Mouse (Mus musculus): ENCODE data around the gene Slc7a11. TPM values are rescaled to one million over a fixed set of nuclear protein-coding genes. Genes with fewer than 3 reads are reported as not detected.

Gene Slc7a11
- polyA plus RNA-seq, 1 experiment from 2014 or later, result 0.11 TPM

DNA sequence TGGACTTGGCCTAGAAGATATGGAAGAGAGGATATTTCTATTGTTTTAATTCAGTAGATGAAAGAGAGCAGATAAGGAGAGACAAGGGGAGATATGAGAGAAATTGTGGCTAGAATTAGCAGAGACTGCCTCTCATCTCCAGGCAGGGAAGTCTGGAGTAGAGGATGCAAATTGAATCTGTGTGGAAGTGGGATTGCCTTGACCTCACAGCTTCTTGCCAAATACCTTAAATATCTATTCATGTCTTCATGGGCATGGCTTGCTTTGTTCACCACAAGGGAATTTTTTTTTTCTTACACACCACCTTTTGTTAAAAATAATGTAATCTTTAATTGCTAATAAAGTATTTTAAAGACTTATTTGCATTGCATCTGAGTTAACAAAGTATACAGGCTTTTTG lies 441.3 kb downstream of the Slc7a11 start:
- H3K27me3 ChIP-seq (ENCODE audit: insufficient read depth, low read length), result no peaks in the 10 kb centered on the region

DNA sequence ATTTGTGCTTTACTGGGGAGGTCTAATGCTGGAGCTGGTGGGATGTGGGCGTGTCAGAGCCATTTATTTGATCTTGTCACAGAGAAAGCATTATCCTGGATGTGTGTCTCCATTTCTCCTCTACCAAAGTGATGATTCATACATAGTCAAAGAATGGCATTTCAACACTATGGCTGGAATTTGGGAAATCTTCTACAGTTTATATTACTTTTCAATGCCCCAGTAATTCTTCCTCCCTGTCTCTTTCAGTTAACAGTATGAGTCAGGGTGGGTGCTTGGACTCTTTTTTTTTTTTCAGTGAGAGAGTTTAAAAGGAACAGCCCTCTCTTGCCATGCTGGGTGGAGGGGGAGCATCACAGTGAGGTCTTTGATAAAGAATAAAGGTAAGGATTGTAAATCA lies 441.8 kb downstream of the Slc7a11 start:
- no peak overlapping the region for H3K4me2 ChIP-seq
- ATAC-seq (ENCODE audit: insufficient read depth), result no peak
- H3K9ac ChIP-seq, result no peak overlapping the region
- no peaks in the 10 kb centered on the region for H3K27me3 ChIP-seq (ENCODE audit: insufficient read depth, low read length)
- H3K27ac ChIP-seq (ENCODE audit: low read depth), result no peak overlapping the region
- H3K4me3 ChIP-seq (ENCODE audit: low read depth, low read length), result no peak overlapping the region
- TF ChIP-seq CTCF (IDR thresholded peaks at IDR 0.05; ENCODE audit: low read depth), result no peak
- H3K9me3 ChIP-seq (ENCODE audit: low read depth, low read length), result no peaks in the 10 kb centered on the region
- no peak for DNase-seq
- WGBS, result 45% methylated on average over 1 of the region's 1 CpGs
- no peaks in the 10 kb centered on the region for H3K36me3 ChIP-seq (ENCODE audit: insufficient read depth)
- H3K4me1 ChIP-seq (ENCODE audit: insufficient read depth), result peaks cover 3% of the 10 kb centered on the region; the same call in 1 of the 2 replicates

More for the DNA sequence above, 441.3 kb downstream of the Slc7a11 start:
- H3K9me3 ChIP-seq (ENCODE audit: low read depth, low read length), result no peaks in the 10 kb centered on the region
- H3K4me3 ChIP-seq (ENCODE audit: low read depth, low read length), result no peak overlapping the region
- no peaks in the 10 kb centered on the region for H3K36me3 ChIP-seq (ENCODE audit: insufficient read depth)
- H3K4me2 ChIP-seq, result no peak overlapping the region
- peaks cover 3% of the 10 kb centered on the region; the same call in 1 of the 2 replicates for H3K4me1 ChIP-seq (ENCODE audit: insufficient read depth)
- no peak overlapping the region for H3K9ac ChIP-seq
- no peak for DNase-seq
- ATAC-seq (ENCODE audit: insufficient read depth), result no peak
- no peak for TF ChIP-seq CTCF (IDR thresholded peaks at IDR 0.05; ENCODE audit: low read depth)
- H3K27ac ChIP-seq (ENCODE audit: low read depth), result no peak overlapping the region

DNA sequence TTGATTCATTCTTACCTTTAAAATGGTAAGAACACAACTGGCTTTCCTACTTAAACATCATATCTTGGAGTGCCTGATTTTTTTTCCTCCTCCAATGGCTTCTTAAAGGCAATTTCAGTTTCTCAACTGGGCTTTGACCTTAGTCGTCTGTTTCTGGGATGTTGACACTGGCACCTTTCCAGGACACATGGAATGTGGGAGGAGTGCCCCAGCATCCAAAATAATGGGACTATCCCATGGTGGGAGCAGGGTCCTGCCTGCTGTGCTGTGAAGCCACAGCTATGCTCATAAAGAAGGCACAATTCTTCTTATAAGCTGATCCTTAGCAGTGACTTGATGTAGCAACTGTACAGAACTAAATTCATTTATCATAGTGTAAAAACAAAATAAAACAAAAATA lies 450.5 kb downstream of the Slc7a11 start:
- H3K36me3 ChIP-seq (ENCODE audit: insufficient read depth), result no peaks in the 10 kb centered on the region
- H3K27ac ChIP-seq (ENCODE audit: low read depth), result no peak overlapping the region
- WGBS, result 0% methylated on average over 1 of the region's 1 CpGs
- 0 out of 2 replicates have a peak, but pooled peaks cover 2% of the 10 kb centered on the region for H3K4me1 ChIP-seq (ENCODE audit: insufficient read depth)
- no peak overlapping the region for H3K4me2 ChIP-seq
- TF ChIP-seq CTCF (IDR thresholded peaks at IDR 0.05; ENCODE audit: low read depth), result no peak
- H3K4me3 ChIP-seq (ENCODE audit: low read depth, low read length), result no peak overlapping the region
- H3K27me3 ChIP-seq (ENCODE audit: insufficient read depth, low read length), result no peaks in the 10 kb centered on the region
- H3K9ac ChIP-seq, result no peak overlapping the region
- ATAC-seq (ENCODE audit: insufficient read depth) (peak; percentile 80), DNase-seq (peak; percentile 84)
- no peaks in the 10 kb centered on the region for H3K9me3 ChIP-seq (ENCODE audit: low read depth, low read length)

DNA sequence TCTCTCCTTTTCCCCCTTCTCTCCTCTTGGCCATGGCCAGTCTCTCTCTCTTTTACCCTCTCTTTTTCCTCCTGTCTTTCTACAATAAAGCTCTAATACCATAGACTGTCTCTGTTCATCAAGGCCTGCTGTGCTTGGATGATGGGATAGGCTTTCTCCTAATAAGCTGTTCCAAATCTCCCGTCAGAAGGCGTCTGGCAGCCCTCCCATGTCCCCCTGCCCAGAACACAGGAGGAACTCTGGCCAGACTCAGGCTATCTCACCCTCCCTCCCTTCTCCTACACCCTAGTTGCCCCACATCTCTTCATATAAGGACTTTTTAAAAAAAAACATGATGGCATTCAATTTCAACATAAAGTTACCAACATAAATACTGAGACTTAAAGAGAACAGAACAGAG lies 456.2 kb downstream of the Slc7a11 start:
- no peak overlapping the region for H3K9ac ChIP-seq
- TF ChIP-seq CTCF (IDR thresholded peaks at IDR 0.05; ENCODE audit: low read depth), result no peak
- no peak overlapping the region for H3K27ac ChIP-seq (ENCODE audit: low read depth)
- ATAC-seq (ENCODE audit: insufficient read depth), result no peak
- H3K4me2 ChIP-seq, result no peak overlapping the region
- H3K36me3 ChIP-seq (ENCODE audit: insufficient read depth), result no peaks in the 10 kb centered on the region
- no peak overlapping the region for H3K4me3 ChIP-seq (ENCODE audit: low read depth, low read length)
- no peaks in the 10 kb centered on the region for H3K4me1 ChIP-seq (ENCODE audit: insufficient read depth)
- 79% methylated on average over 2 of the region's 2 CpGs for WGBS
- no peaks in the 10 kb centered on the region for H3K27me3 ChIP-seq (ENCODE audit: insufficient read depth, low read length)
- DNase-seq, result no peak
- H3K9me3 ChIP-seq (ENCODE audit: low read depth, low read length), result no peaks in the 10 kb centered on the region

DNA sequence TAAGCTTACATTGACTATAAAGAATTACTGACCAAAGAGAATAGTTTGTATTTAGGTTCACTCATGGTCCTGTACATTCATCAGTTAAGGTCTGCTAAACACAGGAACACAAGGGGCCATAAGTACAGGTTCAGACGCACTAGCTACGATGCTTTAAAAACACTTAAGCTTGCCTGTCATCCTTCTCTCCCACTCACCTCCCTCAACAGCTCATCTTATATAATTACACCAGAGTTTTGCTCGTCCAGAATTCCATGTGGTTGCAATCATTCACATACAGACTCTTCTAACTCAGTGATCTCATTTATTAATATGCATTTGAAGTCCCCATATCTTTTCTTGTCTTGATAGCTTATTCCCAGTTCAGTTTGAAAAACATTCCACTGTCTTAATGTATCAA lies 458.6 kb downstream of the Slc7a11 start:
- TF ChIP-seq CTCF (IDR thresholded peaks at IDR 0.05; ENCODE audit: low read depth), result no peak
- no peaks in the 10 kb centered on the region for H3K9me3 ChIP-seq (ENCODE audit: low read depth, low read length)
- H3K27ac ChIP-seq (ENCODE audit: low read depth), result no peak overlapping the region
- DNase-seq, result no peak
- ATAC-seq (ENCODE audit: insufficient read depth), result no peak
- H3K36me3 ChIP-seq (ENCODE audit: insufficient read depth), result no peaks in the 10 kb centered on the region
- WGBS, result 32% methylated on average over 3 of the region's 3 CpGs
- no peak overlapping the region for H3K4me2 ChIP-seq
- no peak overlapping the region for H3K4me3 ChIP-seq (ENCODE audit: low read depth, low read length)
- no peaks in the 10 kb centered on the region for H3K4me1 ChIP-seq (ENCODE audit: insufficient read depth)
- H3K27me3 ChIP-seq (ENCODE audit: insufficient read depth, low read length), result no peaks in the 10 kb centered on the region
- H3K9ac ChIP-seq, result no peak overlapping the region

DNA sequence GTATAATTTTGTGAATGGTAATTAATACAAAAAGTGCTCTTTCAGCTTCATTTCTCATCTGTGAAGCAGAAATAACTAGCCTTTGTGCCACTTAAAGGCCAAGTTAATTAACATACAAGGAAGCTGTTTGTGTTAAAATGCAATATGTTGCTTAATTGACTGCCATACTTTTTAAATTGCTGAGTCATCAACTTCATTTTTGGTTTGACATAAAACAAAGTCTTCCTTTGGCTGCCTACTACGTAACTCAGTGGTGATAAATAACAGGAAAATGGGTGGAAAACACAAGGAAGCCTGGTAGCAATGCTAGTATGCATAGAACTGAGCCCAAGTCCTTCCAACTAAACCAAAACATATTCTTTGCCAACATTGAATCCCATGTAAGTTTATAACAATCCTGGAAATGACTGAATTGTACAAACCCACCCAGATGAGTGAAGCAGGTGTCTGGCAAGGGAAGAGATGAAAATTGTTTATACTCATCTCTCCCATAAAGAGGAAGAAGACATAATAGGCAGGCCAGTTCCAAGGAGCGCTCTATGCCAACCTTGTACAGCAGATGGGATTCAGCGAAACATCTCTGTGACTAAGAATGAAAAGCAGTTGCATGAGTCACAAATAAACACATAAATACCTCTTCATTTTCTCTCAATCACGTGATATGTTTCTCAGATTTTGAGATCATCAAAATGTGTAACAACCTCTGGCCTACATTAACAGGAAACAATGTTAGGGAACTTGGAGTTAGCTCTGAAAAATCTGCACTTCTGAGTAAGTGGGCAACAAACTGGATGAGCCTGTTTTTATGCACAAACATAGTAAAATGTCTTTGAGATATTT lies 459.8 kb downstream of the Slc7a11 start:
- no peaks in the 10 kb centered on the region for H3K27me3 ChIP-seq (ENCODE audit: insufficient read depth, low read length)
- H3K36me3 ChIP-seq (ENCODE audit: insufficient read depth), result no peaks in the 10 kb centered on the region
- no peak for DNase-seq
- ATAC-seq (ENCODE audit: insufficient read depth), result no peak
- H3K27ac ChIP-seq (ENCODE audit: low read depth), result no peak overlapping the region
- no peak overlapping the region for H3K9ac ChIP-seq
- TF ChIP-seq CTCF (IDR thresholded peaks at IDR 0.05; ENCODE audit: low read depth), result no peak
- no peak overlapping the region for H3K4me2 ChIP-seq
- WGBS, result 85% methylated on average over 4 of the region's 4 CpGs
- no peak overlapping the region for H3K4me3 ChIP-seq (ENCODE audit: low read depth, low read length)
- H3K9me3 ChIP-seq (ENCODE audit: low read depth, low read length), result no peaks in the 10 kb centered on the region
- H3K4me1 ChIP-seq (ENCODE audit: insufficient read depth), result no peaks in the 10 kb centered on the region

DNA sequence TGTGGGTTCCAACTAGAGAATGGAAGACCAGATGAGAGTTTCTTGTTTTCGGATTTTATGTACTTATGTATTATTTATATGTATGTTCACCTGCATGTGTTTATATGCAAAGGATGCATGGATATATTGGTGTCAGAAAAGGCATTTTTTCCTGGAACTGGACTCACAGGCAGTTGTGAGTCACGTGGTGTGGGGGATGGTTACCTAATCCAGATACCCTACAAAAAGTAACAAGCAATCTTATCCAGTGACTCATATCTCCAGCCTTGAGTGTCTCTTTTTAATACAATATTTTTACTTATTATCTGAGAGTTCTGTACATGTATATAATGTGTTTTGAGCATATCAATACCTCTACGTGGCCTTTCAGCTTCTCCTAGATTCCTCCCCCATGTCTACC lies 469.4 kb downstream of the Slc7a11 start:
- no peak for TF ChIP-seq CTCF (IDR thresholded peaks at IDR 0.05; ENCODE audit: low read depth)
- H3K4me2 ChIP-seq, result no peak overlapping the region
- no peaks in the 10 kb centered on the region for H3K4me1 ChIP-seq (ENCODE audit: insufficient read depth)
- H3K27me3 ChIP-seq (ENCODE audit: insufficient read depth, low read length), result no peaks in the 10 kb centered on the region
- WGBS, result 83% methylated on average over 3 of the region's 3 CpGs
- no peaks in the 10 kb centered on the region for H3K9me3 ChIP-seq (ENCODE audit: low read depth, low read length)
- no peak overlapping the region for H3K27ac ChIP-seq (ENCODE audit: low read depth)
- no peak overlapping the region for H3K9ac ChIP-seq
- DNase-seq (no peak), ATAC-seq (ENCODE audit: insufficient read depth) (no peak)
- no peak overlapping the region for H3K4me3 ChIP-seq (ENCODE audit: low read depth, low read length)
- no peaks in the 10 kb centered on the region for H3K36me3 ChIP-seq (ENCODE audit: insufficient read depth)
